Mouse (Mus musculus): ENCODE measurements around the gene Clip3. TPM values are rescaled to one million over a fixed set of nuclear protein-coding genes. Genes with fewer than 3 reads are reported as not detected.

Clip3 gene
- polyA plus RNA-seq, 1 experiment = 52.2 TPM

DNA sequence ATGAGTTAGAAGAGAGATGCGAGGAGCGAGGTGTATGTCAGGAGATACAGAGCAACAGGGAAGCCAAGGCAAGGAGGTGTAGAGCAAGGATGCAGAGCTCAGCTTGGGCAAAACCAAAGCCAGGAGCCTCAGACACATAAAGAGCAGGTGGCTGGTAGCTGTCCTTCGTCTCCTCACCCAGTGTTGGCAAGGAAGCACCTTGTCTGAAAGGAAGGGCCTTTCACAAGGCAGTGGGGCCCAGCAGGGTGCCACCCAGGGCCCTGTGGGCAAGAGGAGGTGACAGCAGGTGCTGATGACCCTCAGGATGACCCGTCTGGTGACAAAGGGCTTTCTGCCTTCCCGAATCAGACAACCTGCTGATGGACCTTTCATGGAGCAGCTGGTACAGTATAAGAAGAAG lies 43.0 kb downstream of the Clip3 start:
- Histone ChIP-seq H3K36me3 (ENCODE audit: control insufficient read depth, insufficient read depth, low read length, poor library complexity, severe bottlenecking) (no peaks in the 10 kb centered on the region), H3K27me3 (ENCODE audit: control insufficient read depth, insufficient read depth, low read length, poor library complexity, severe bottlenecking) (no peaks in the 10 kb centered on the region), H3K4me3 (ENCODE audit: low read depth, low read length) (no peak overlapping the region), H3K27ac (ENCODE audit: insufficient read depth, low read length) (no peak overlapping the region), H3K4me1 (ENCODE audit: control insufficient read depth, insufficient read depth, low read length) (no peaks in the 10 kb centered on the region), H3K9me3 (replicated peaks; ENCODE audit: control insufficient read depth, insufficient read depth, low read length, poor library complexity, severe bottlenecking) (no peaks in the 10 kb centered on the region), H3K9ac (ENCODE audit: low read depth, poor library complexity, severe bottlenecking) (no peak overlapping the region)
- TF ChIP-seq POLR2A (IDR thresholded peaks at IDR 0.05; ENCODE audit: insufficient read depth, low read length) (no peak), CTCF (IDR thresholded peaks at IDR 0.05; ENCODE audit: low read depth, low read length) (no peak), EP300 (IDR thresholded peaks at IDR 0.05; ENCODE audit: insufficient read depth, low read depth, low read length) (no peak)

- Histone ChIP-seq H3K27me3 (ENCODE audit: control insufficient read depth, insufficient read depth, low read length, poor library complexity, severe bottlenecking) (no peaks in the 10 kb centered on the region), H3K4me3 (ENCODE audit: low read depth, low read length) (no peak overlapping the region), H3K36me3 (ENCODE audit: control insufficient read depth, insufficient read depth, low read length, poor library complexity, severe bottlenecking) (no peaks in the 10 kb centered on the region), H3K9ac (ENCODE audit: low read depth, poor library complexity, severe bottlenecking) (no peak overlapping the region), H3K9me3 (replicated peaks; ENCODE audit: control insufficient read depth, insufficient read depth, low read length, poor library complexity, severe bottlenecking) (no peaks in the 10 kb centered on the region), H3K27ac (ENCODE audit: insufficient read depth, low read length) (no peak overlapping the region), H3K4me1 (ENCODE audit: control insufficient read depth, insufficient read depth, low read length) (no peaks in the 10 kb centered on the region)
- TF ChIP-seq POLR2A (IDR thresholded peaks at IDR 0.05; ENCODE audit: insufficient read depth, low read length) (no peak), CTCF (IDR thresholded peaks at IDR 0.05; ENCODE audit: low read depth, low read length) (no peak), EP300 (IDR thresholded peaks at IDR 0.05; ENCODE audit: insufficient read depth, low read depth, low read length) (no peak)
Observed at GRCm38 (mm10) chr7:30335688-30336087, 44.2 kb downstream of the Clip3 start.

DNA sequence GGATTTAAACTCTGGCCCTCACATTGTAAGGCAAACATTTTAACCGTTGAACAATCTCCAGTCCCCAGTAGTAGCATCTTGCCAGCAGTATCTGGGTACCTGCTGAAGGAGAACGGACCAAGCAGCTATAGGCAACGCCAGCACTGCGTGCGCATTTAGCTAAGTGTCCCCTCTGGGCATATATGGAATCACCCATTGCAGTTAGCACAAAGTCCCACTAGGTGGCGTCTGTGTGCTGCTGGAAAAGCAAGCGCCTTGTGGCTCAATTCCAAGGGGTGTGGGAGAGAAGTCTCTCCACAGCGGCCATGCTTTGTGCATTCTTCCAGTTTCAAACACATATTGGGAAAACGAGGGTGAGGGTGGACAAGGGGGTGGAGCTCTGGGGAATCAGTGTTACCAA lies 44.9 kb downstream of the Clip3 start:
- Histone ChIP-seq H3K36me3 (ENCODE audit: control insufficient read depth, insufficient read depth, low read length, poor library complexity, severe bottlenecking) (no peaks in the 10 kb centered on the region), H3K4me1 (ENCODE audit: control insufficient read depth, insufficient read depth, low read length) (no peaks in the 10 kb centered on the region), H3K27ac (ENCODE audit: insufficient read depth, low read length) (no peak overlapping the region), H3K4me3 (ENCODE audit: low read depth, low read length) (no peak overlapping the region), H3K27me3 (ENCODE audit: control insufficient read depth, insufficient read depth, low read length, poor library complexity, severe bottlenecking) (no peaks in the 10 kb centered on the region), H3K9me3 (replicated peaks; ENCODE audit: control insufficient read depth, insufficient read depth, low read length, poor library complexity, severe bottlenecking) (no peaks in the 10 kb centered on the region), H3K9ac (ENCODE audit: low read depth, poor library complexity, severe bottlenecking) (no peak overlapping the region)
- TF ChIP-seq CTCF (IDR thresholded peaks at IDR 0.05; ENCODE audit: low read depth, low read length) (peak; percentile 87), EP300 (IDR thresholded peaks at IDR 0.05; ENCODE audit: insufficient read depth, low read depth, low read length) (no peak)

DNA sequence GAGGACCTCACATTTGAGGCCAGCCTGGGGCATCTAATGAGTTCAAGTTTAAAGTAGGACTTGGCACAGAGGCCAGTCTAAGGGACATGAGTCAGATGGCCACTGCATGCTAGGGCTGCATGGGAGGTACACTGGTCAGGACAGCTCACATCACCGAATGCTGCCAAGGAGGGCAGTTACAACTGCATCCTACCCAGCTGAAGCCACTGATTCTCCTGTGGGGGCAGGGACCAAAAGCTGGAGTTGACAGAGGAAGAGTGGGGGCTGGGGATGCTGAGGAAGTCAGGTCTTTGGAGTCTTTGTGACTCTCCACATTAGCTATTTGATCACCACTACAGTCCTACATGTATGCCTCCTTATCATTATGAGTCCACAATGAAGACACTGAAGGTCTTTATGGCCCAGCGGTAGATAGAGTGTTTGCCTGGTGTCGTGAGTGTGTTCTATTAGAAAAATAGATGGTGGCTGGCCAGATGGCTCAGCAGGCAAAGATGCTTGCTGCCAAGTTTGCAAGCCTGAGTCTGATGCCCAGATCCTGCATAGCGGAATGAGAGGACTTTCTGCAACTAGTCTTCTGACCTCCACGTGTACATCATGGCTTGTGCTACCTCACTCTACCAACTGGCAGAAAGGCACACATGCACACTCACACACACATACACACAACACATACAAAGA lies 48.0 kb downstream of the Clip3 start:
- no peak overlapping the region for H3K27ac ChIP-seq (ENCODE audit: insufficient read depth, low read length)
- H3K4me1 ChIP-seq (ENCODE audit: control insufficient read depth, insufficient read depth, low read length) = no peaks in the 10 kb centered on the region
- H3K36me3 ChIP-seq (ENCODE audit: control insufficient read depth, insufficient read depth, low read length, poor library complexity, severe bottlenecking) = no peaks in the 10 kb centered on the region
- H3K9me3 ChIP-seq (replicated peaks; ENCODE audit: control insufficient read depth, insufficient read depth, low read length, poor library complexity, severe bottlenecking) = no peaks in the 10 kb centered on the region
- no peaks in the 10 kb centered on the region for H3K27me3 ChIP-seq (ENCODE audit: control insufficient read depth, insufficient read depth, low read length, poor library complexity, severe bottlenecking)
- TF ChIP-seq EP300 (IDR thresholded peaks at IDR 0.05; ENCODE audit: insufficient read depth, low read depth, low read length) (no peak), POLR2A (IDR thresholded peaks at IDR 0.05; ENCODE audit: insufficient read depth, low read length) (no peak), CTCF (IDR thresholded peaks at IDR 0.05; ENCODE audit: low read depth, low read length) (no peak)
- no peak overlapping the region for H3K4me3 ChIP-seq (ENCODE audit: low read depth, low read length)
- H3K9ac ChIP-seq (ENCODE audit: low read depth, poor library complexity, severe bottlenecking) = no peak overlapping the region

GRCm38 (mm10) chr7:30346635-30347379 lies 55.3 kb downstream of the Clip3 start:
- Histone ChIP-seq H3K36me3 (ENCODE audit: control insufficient read depth, insufficient read depth, low read length, poor library complexity, severe bottlenecking) (no peaks in the 10 kb centered on the region), H3K27ac (ENCODE audit: insufficient read depth, low read length) (no peak overlapping the region), H3K27me3 (ENCODE audit: control insufficient read depth, insufficient read depth, low read length, poor library complexity, severe bottlenecking) (no peaks in the 10 kb centered on the region), H3K4me1 (ENCODE audit: control insufficient read depth, insufficient read depth, low read length) (no peaks in the 10 kb centered on the region), H3K9ac (ENCODE audit: low read depth, poor library complexity, severe bottlenecking) (no peak overlapping the region), H3K4me3 (ENCODE audit: low read depth, low read length) (no peak overlapping the region), H3K9me3 (replicated peaks; ENCODE audit: control insufficient read depth, insufficient read depth, low read length, poor library complexity, severe bottlenecking) (no peaks in the 10 kb centered on the region)
- no peak for TF ChIP-seq EP300 (IDR thresholded peaks at IDR 0.05; ENCODE audit: insufficient read depth, low read depth, low read length)
- no peak for TF ChIP-seq POLR2A (IDR thresholded peaks at IDR 0.05; ENCODE audit: insufficient read depth, low read length)
- TF ChIP-seq CTCF (IDR thresholded peaks at IDR 0.05; ENCODE audit: low read depth, low read length) = no peak

DNA sequence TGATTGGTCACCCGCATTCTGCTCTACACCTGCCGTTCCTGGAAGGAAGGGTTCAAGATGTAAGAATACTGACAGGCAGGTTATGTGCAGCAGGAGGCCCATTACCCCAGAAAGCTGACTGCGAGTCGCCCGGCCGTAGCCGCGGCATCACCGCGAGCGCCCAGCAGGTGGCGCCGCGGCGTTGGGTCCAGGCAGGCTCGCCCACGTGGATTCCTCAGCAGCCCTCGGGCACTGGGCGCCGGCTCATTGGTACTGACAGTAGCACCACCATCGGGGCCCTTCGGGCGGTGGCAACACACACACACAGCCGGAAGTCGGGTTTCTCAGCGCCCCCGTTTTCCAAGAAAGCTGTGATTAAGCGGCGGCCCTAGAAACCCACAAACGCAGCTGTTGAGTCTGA lies 56.3 kb downstream of the Clip3 start:
- Histone ChIP-seq H3K9me3 (replicated peaks; ENCODE audit: control insufficient read depth, insufficient read depth, low read length, poor library complexity, severe bottlenecking) (no peaks in the 10 kb centered on the region), H3K9ac (ENCODE audit: low read depth, poor library complexity, severe bottlenecking) (no peak overlapping the region), H3K4me3 (ENCODE audit: low read depth, low read length) (no peak overlapping the region), H3K27ac (ENCODE audit: insufficient read depth, low read length) (no peak overlapping the region), H3K27me3 (ENCODE audit: control insufficient read depth, insufficient read depth, low read length, poor library complexity, severe bottlenecking) (no peaks in the 10 kb centered on the region), H3K36me3 (ENCODE audit: control insufficient read depth, insufficient read depth, low read length, poor library complexity, severe bottlenecking) (no peaks in the 10 kb centered on the region), H3K4me1 (ENCODE audit: control insufficient read depth, insufficient read depth, low read length) (no peaks in the 10 kb centered on the region)
- TF ChIP-seq POLR2A (IDR thresholded peaks at IDR 0.05; ENCODE audit: insufficient read depth, low read length) = no peak
- TF ChIP-seq EP300 (IDR thresholded peaks at IDR 0.05; ENCODE audit: insufficient read depth, low read depth, low read length) = no peak
- TF ChIP-seq CTCF (IDR thresholded peaks at IDR 0.05; ENCODE audit: low read depth, low read length) = peak; percentile 76

All from ES-Bruce4 (cell line).